Mouse (Mus musculus) frontal cortex, postnatal 10 days (tissue): Measurements from ENCODE around the gene Card10.

Source experiments
- DNase-seq, 2 experiments: peaks; one replicate each; pipeline ENCODE4 v3.0.0; 2022; ENCODE audit warnings: low spot score in 2 of 2, mixed read lengths in 1 of 2

The Card10 gene

DNA sequence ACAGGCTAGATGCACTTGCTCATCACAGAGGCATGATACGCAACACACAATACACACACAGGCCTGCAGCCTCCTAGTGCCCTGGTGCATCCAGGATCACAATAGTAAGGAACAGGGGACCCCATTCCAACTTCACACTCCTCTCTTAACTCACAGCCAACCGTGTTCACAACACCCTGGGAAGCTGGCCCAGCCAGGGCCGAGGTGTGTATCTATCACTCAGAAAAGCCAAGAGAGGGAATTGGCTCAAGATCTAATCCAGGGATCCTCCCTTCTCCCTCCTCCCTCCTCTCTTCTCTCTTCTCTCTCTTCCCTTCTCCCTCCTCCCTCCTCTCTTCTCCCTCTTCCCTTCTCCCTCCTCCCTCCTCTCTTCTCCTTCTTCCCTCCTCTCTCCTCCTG, 66.7 kb downstream of the Card10 start:
- no peak for DNase-seq

DNA sequence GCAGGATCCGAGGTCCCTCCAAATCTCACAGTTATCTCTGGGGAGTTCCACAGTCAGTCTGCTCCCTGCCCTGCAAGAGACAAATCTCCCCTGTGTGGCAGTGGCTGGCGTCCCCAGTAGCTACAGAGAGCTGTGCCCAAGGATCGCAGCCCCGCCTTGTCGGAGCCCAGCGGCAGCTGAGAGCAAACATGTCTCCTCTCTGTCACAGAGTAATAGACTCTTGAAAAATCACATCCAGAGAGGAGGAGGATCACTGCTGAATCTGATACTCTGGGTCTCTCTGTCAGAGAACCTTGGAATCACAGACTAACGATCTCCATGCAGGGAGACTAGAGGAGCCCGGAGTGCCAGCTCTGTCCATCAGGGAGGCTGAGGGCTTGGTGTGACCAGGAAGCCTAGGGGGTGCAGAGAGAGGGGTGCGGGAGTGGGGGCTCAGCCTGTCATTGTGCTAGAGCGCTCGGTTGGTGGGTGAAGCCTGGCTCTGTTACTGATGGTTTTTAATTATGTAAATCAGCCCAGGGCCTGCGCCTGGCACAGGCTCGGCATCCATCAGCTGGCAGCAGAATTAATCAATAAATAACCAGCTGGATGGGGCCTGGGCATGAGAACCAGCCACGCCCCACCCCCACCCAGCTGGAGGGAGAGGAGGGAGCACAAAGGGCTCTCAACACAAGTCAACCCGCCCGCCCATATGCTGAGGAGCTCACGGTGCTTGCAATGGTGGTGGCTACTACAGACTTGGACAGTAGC, 67.2 kb downstream of the Card10 start:
- no peak for DNase-seq

DNA sequence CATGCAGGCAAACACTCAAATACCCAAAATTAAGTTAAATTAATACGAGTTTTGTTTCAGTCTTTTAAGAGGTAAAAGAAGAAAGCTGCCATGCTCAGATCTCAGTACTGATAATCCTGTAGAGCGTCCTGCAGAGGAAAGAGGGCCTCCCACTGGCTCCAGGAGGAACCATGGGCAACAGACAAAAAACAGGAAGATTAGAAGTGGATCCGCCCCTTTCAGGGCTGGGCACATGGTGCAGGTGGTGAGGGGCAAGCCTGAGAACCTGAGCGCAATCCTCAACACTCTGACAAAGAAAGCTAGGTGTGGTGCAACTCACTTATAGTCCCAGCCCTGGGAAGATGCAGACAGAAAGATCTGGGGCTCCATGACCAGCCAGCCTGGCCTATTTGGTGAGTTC, 71.0 kb downstream of the Card10 start:
- DNase-seq: no peak

DNA sequence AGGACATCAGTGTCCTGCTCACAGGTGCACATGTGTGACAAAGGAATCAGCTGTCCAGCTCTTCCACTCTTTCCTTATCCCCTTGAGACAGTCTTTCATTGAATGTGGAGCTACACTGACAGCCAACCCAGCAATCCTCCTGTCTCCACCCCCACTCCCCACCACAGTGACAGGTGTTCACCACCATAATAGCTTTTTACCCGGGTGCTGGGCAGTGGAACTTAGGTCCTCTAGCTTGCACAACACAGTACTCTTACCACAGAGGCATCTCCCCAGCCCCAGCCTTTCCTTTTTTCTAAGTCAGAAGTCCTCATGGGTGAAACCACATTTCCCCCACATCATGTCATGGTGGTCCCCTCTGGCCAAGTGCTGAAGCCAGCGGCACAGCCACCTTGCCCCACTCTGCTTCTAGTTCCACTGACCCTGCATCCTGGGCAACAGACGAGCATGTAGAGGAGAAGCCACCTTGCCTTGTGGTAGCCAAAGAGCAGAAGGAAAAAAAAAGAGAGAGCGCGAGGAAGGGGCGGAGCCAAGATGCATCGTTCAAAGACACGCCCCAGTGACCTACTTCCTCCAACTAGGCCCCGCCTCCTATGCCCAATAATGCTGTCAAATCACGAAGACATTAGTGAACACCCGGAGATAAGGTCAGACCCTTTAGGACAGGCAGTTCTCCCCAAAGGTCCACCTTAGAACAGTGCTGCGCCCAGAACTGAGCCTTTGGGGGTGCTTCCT, 72.4 kb downstream of the Card10 start:
- no peak for DNase-seq

DNA sequence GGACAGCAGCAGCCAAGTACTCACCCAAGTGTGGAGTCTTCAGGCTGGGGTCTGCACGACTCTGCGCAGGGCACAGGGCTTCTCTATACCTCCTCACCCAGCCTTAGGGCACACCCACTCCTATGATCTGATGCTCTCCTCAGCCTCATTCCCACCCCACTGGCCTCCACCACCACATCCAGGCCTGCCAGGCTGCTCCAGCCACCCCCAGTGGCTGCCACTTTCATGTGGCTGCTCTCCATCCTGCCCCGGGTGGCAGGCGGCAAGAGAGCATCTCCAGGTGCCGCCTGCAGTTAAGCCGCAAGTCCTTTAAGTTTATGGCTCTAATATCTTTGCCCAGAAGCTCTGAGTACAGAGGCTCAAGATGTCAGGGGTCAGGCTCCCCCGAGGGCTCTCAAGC, 76.1 kb downstream of the Card10 start:
- DNase-seq: no peak
